Mouse (Mus musculus): ENCODE measurements at regions not wholly inside any gene's neighbourhood (a gene's known extent, or its start where the extent isn't known, plus 50 kb on each side); places are given as distances from the start of the nearest gene placed in this dataset.

GRCm38 (mm10) chr9:71361961-71362360 lies 123.8 kb downstream of the Polr2m start:
- H3K4me1 ChIP-seq (ENCODE audit: control insufficient read depth, insufficient read depth, low read length), result no peaks in the 10 kb centered on the region
- no peak overlapping the region for H3K27ac ChIP-seq (ENCODE audit: insufficient read depth, low read length)
- TF ChIP-seq CTCF (IDR thresholded peaks at IDR 0.05; ENCODE audit: extremely low read depth, insufficient read depth, low read length) (no peak), POLR2A (IDR thresholded peaks at IDR 0.05; ENCODE audit: extremely low read depth, insufficient read depth, low read length) (no peak)
- H3K4me3 ChIP-seq (ENCODE audit: insufficient read depth, low read length), result no peak overlapping the region

DNA sequence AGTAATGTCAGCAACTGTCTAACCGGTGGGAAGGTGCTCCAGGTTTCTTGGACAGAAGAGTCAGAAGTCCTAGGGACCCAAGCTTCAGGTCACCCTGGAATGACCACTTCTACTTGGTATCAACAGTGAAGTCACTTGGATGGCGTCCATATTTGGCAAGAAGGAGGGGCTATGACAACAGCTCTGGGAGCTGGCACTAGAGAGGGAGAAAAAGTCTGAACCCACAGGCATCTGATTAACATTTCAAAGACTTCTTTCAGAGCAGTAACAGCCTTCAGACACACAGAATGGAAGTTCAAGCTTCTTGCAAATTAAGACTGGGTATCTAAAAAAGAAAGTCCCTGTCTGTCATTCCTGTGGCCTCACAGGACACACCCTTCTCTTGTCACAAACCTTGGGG lies 124.4 kb downstream of the Polr2m start:
- Histone ChIP-seq H3K4me1 (ENCODE audit: control insufficient read depth, insufficient read depth, low read length) (no peaks in the 10 kb centered on the region), H3K4me3 (ENCODE audit: insufficient read depth, low read length) (no peak overlapping the region), H3K27ac (ENCODE audit: insufficient read depth, low read length) (no peak overlapping the region)
- TF ChIP-seq CTCF (IDR thresholded peaks at IDR 0.05; ENCODE audit: extremely low read depth, insufficient read depth, low read length) (no peak), POLR2A (IDR thresholded peaks at IDR 0.05; ENCODE audit: extremely low read depth, insufficient read depth, low read length) (no peak)

DNA sequence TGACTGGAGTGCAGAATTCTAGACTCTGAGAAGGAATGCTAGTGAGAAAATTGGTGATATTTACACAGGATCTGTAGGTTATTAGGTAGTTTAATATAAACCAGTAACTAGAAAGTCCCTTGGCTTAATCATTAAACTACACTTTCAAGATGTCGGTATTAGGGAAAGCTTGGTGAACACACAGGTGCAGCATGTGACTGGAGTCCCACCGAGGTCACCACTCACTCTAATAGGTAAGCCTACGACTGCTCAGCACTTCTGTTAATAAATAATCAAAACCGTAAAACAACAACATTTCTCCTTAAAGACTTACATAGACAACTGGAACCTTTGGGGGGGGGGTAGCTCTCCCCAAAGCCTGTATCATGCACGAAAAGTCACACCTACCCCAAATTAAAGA lies 125.1 kb downstream of the Polr2m start:
- no peak overlapping the region for H3K27ac ChIP-seq (ENCODE audit: insufficient read depth, low read length)
- no peaks in the 10 kb centered on the region for H3K4me1 ChIP-seq (ENCODE audit: control insufficient read depth, insufficient read depth, low read length)
- TF ChIP-seq CTCF (IDR thresholded peaks at IDR 0.05; ENCODE audit: extremely low read depth, insufficient read depth, low read length), result no peak
- TF ChIP-seq POLR2A (IDR thresholded peaks at IDR 0.05; ENCODE audit: extremely low read depth, insufficient read depth, low read length), result no peak
- H3K4me3 ChIP-seq (ENCODE audit: insufficient read depth, low read length), result no peak overlapping the region

DNA sequence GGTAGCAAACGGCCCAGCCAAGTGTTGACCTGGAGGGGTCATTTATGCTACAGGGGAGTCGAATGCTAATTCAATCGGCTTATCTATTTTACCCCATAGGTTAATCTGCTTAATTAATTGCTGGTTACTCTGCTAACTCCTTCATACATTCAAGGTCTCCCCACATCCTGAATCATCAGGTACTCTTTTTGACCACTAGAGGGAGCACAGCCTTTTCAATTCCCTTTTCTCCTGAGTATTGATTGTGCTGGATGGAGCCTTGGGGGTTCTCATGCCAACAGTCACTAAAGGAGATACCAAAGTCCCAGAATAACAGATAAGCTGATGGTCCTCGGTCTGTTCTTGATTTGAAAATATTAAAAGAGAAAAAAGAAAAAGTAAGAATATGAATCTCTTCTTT lies 126.8 kb downstream of the Polr2m start:
- no peak overlapping the region for H3K27ac ChIP-seq (ENCODE audit: insufficient read depth, low read length)
- H3K4me1 ChIP-seq (ENCODE audit: control insufficient read depth, insufficient read depth, low read length), result no peaks in the 10 kb centered on the region
- no peak overlapping the region for H3K4me3 ChIP-seq (ENCODE audit: insufficient read depth, low read length)
- TF ChIP-seq POLR2A (IDR thresholded peaks at IDR 0.05; ENCODE audit: extremely low read depth, insufficient read depth, low read length) (no peak), CTCF (IDR thresholded peaks at IDR 0.05; ENCODE audit: extremely low read depth, insufficient read depth, low read length) (peak; percentile 42; the same call in 1 of the 2 replicates)

GRCm38 (mm10) chr9:71355721-71356120 lies 130.0 kb downstream of the Polr2m start:
- Histone ChIP-seq H3K4me1 (ENCODE audit: control insufficient read depth, insufficient read depth, low read length) (no peaks in the 10 kb centered on the region), H3K4me3 (ENCODE audit: insufficient read depth, low read length) (no peak overlapping the region), H3K27ac (ENCODE audit: insufficient read depth, low read length) (no peak overlapping the region)
- TF ChIP-seq CTCF (IDR thresholded peaks at IDR 0.05; ENCODE audit: extremely low read depth, insufficient read depth, low read length) (no peak), POLR2A (IDR thresholded peaks at IDR 0.05; ENCODE audit: extremely low read depth, insufficient read depth, low read length) (no peak)

Data from cortical plate, adult 2 months (tissue).